ENCODE assay signal across 9 mouse cellular contexts in genomic region chr8:118849515-118849914, GRCm38 (mm10).
DNase-seq lines count a peak whose midpoint lies in the region; ATAC-seq lines count a peak whose summit lies in the region.
"Had no signal": no experiment of that assay in that cellular context is flagged by ENCODE, and none has a peak within 500 bp of the region (broad histone marks: within the 10 kb centered on the region; RNA-seq: fewer than 3 reads in every experiment).

No protein-coding gene starts in this region.

- H3K4me2 ChIP-seq in kidney, embryonic 14.5 days (replicated peaks; ENCODE audit: low read depth, low read length), result no peak overlapping the region
- no peak overlapping the region for H3K4me2 ChIP-seq in intestine, embryonic 16.5 days (ENCODE audit: low read depth, low read length)
- H3K4me2 ChIP-seq: stomach, embryonic 15.5 days had no signal

- no peak overlapping the region for H3K4me3 ChIP-seq in kidney, embryonic 14.5 days (ENCODE audit: low read length)
- H3K4me3 ChIP-seq in intestine, embryonic 16.5 days (ENCODE audit: low read length), result no peak overlapping the region
- H3K4me3 ChIP-seq: stomach, embryonic 15.5 days had no signal

- no peak overlapping the region for H3K9ac ChIP-seq in kidney, embryonic 14.5 days (ENCODE audit: low read depth, low read length)
- H3K9ac ChIP-seq in intestine, embryonic 16.5 days (ENCODE audit: low read depth, low read length), result no peak overlapping the region
- H3K9ac ChIP-seq: stomach, embryonic 15.5 days had no signal

- no peaks in the 10 kb centered on the region for H3K27me3 ChIP-seq in kidney, embryonic 14.5 days (ENCODE audit: control insufficient read depth, insufficient read depth, low read length)
- H3K27me3 ChIP-seq in intestine, embryonic 16.5 days (replicated peaks; ENCODE audit: control insufficient read depth, insufficient read depth, low read length), result no peaks in the 10 kb centered on the region
- H3K27me3 ChIP-seq: stomach, embryonic 15.5 days had no signal

- WGBS in kidney, embryonic 14.5 days, result 84% methylated on average over 3 of the region's 3 CpGs
- 80% methylated on average over 3 of the region's 3 CpGs for WGBS in intestine, embryonic 16.5 days

- H3K9me3 ChIP-seq in kidney, embryonic 14.5 days (ENCODE audit: control insufficient read depth, low read length), result no peaks in the 10 kb centered on the region
- H3K9me3 ChIP-seq in intestine, embryonic 16.5 days (ENCODE audit: control insufficient read depth, low read length), result no peaks in the 10 kb centered on the region
- H3K9me3 ChIP-seq: stomach, embryonic 15.5 days had no signal

- H3K4me1 ChIP-seq in kidney, embryonic 14.5 days (ENCODE audit: control insufficient read depth, insufficient read depth, low read length), result no peaks in the 10 kb centered on the region
- no peaks in the 10 kb centered on the region for H3K4me1 ChIP-seq in intestine, embryonic 16.5 days (ENCODE audit: control insufficient read depth, insufficient read depth, low read length)
- H3K4me1 ChIP-seq: stomach, embryonic 15.5 days had no signal

- DNase-seq in kidney, adult 11 months, result peak; percentile 56
- DNase-seq in adrenal gland, postnatal 36 days, result peak; percentile 9 to 36
- DNase-seq in cerebellum, adult 9-10 months, result peak; percentile 30
- peak; percentile 20 to 57 for DNase-seq in layer of hippocampus, postnatal 25 days (ENCODE audit: extremely low spot score in 1 of 2, low spot score in 1 of 2)
- no peak for DNase-seq in c-Kit-positive CD71-positive TER-119-positive erythroid progenitor cells, embryonic 14.5 days (ENCODE audit: low spot score)
- DNase-seq: liver had no signal

- no peaks in the 10 kb centered on the region for H3K36me3 ChIP-seq in kidney, embryonic 14.5 days (ENCODE audit: control insufficient read depth, insufficient read depth, low read length)
- H3K36me3 ChIP-seq in intestine, embryonic 16.5 days (ENCODE audit: control insufficient read depth, insufficient read depth, low read length), result no peaks in the 10 kb centered on the region
- H3K36me3 ChIP-seq: stomach, embryonic 15.5 days had no signal

- no peak overlapping the region for H3K27ac ChIP-seq in kidney, embryonic 14.5 days (ENCODE audit: low read depth, low read length)
- no peak overlapping the region for H3K27ac ChIP-seq in intestine, embryonic 16.5 days (ENCODE audit: low read length)
- H3K27ac ChIP-seq: stomach, embryonic 15.5 days had no signal

- no peak for ATAC-seq in kidney, embryonic 14.5 days (ENCODE audit: low FRiP score, low TSS enrichment)
- no peak for ATAC-seq in intestine, embryonic 16.5 days
